Mouse (Mus musculus) limb, embryonic 15.5 days (tissue): ENCODE results near the gene Noct. TPM values are rescaled to one million over a fixed set of nuclear protein-coding genes. Genes with fewer than 3 reads are reported as not detected.
A peak's percentile ranks its signal among the peaks of the same experiment; 100 is the strongest.

Experiments
- ATAC-seq: fragments of 200-750 bp; cut with Nextera tagmentation; 2 replicates; pipeline ENCODE4 v1.8.0; 2017; ENCODE audit warnings: low read depth, moderate TSS enrichment; ENCODE audit not compliant: insufficient number of reproducible peaks, low FRiP score, low TSS enrichment
- H3K27ac ChIP-seq: fragments of 300-500 bp; sonication (generic); 2 replicates; pipeline ENCODE4 v1.5.1; 2015; ENCODE audit warnings: moderate library complexity, mild to moderate bottlenecking, inconsistent platforms
- H3K27me3 ChIP-seq: fragments of 300-500 bp; sonication (generic); 2 replicates; pipeline ENCODE4 v1.6.1; 2015; ENCODE audit warnings: inconsistent platforms
- H3K36me3 ChIP-seq: fragments of 300-500 bp; sonication (generic); 2 replicates; pipeline ENCODE4 v1.6.1; 2015; ENCODE audit warnings: inconsistent platforms
- H3K4me1 ChIP-seq: fragments of 300-500 bp; sonication (generic); 2 replicates; pipeline ENCODE4 v1.6.1; 2015; ENCODE audit warnings: inconsistent platforms
- H3K4me2 ChIP-seq: fragments of 300-500 bp; sonication (generic); 2 replicates; pipeline ENCODE4 v1.6.1; 2015; ENCODE audit warnings: mild to moderate bottlenecking, inconsistent platforms
- H3K4me3 ChIP-seq: fragments of 300-500 bp; sonication (generic); 2 replicates; pipeline ENCODE4 v1.5.1; 2015; ENCODE audit warnings: mild to moderate bottlenecking, inconsistent platforms
- H3K9ac ChIP-seq: fragments of 300-500 bp; sonication (generic); 2 replicates; pipeline ENCODE4 v1.6.1; 2015; ENCODE audit warnings: inconsistent platforms
- H3K9me3 ChIP-seq: fragments of 300-500 bp; sonication (generic); 2 replicates; pipeline ENCODE4 v1.6.1; 2016; ENCODE audit warnings: inconsistent platforms
- WGBS: fragments of 180-500 bp; shearing (Covaris S2); methylation state at CpG from one replicate; pipeline ENCODE4 v1.1.7; 2015; 5-methylcytosine and 5-hydroxymethylcytosine counted together
- polyA plus RNA-seq: library from polyadenylated mRNA; unstranded; fragments of >200 nt; fragmentation: Nextera tagmentation; extraction: Ambion mirVana; gene quantifications from 2 replicates; pipeline ENCODE4 v1.2.1, GENCODE M21; 2015

The Noct gene
- polyA plus RNA-seq, 1 experiment from 2014 or later, result 8.7 TPM

DNA sequence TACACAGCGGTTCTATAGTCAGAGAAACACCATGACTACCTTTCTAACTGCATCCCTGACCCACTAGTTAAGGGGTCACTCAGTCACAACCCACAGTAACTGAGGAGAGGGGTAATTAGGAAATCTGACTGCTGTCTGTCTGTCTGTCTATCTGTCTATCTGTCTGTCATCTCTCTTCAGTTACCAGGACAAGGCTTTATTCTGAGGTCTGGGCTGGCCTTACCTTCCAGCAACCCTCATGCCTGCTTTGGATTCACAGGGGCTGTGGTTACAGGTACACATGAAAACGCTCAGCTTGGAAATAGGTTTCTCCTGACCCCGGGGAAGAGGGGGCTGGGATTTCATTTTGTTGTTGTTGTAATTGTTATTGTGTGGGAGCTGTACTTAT lies 27.5 kb upstream of the Noct start:
- WGBS, result 73% methylated on average over 3 of the region's 3 CpGs
- Histone ChIP-seq H3K9me3 (no peaks in the 10 kb centered on the region; the same call in 1 of the 2 replicates), H3K4me1 (peaks cover 34% of the 10 kb centered on the region), H3K9ac (no peak overlapping the region), H3K4me3 (no peak overlapping the region), H3K27me3 (no peaks in the 10 kb centered on the region), H3K27ac (peak overlapping the region; percentile 67), H3K4me2 (no peak overlapping the region), H3K36me3 (no peaks in the 10 kb centered on the region)
- no peak for ATAC-seq

DNA sequence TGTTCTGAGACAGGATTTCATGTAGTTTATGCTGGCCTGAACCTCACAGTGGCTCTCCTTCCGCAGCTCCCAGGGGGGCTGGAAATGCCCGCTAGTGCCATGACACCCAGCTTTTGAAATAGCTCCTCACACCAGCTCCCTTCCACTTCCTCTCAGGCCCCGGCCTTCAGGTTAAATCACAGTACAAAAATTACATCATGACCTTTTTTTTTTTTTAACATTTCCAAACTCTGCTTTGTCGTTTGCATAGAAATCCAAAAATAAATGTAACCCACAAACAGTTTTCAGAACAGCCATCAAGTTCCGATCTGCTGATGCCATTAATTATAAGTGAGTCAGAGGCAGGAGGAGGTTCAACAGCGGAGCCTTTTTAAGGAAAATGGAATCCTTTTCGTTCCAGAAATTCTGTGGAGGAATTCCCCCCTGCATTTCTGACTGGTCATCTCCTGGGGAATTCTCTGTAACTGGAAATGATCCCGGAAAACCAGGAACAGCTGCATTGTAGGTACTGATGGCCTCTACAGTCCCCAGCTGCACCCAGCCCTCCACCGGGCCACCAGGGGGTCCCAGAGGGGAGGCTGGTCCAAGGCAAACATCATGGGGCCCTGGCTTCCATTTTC lies 27.0 kb upstream of the Noct start:
- peak overlapping the region; percentile 67 for H3K27ac ChIP-seq
- no peaks in the 10 kb centered on the region for H3K27me3 ChIP-seq
- no peak overlapping the region for H3K4me3 ChIP-seq
- WGBS, result 38% methylated on average over 9 of the region's 9 CpGs
- no peak overlapping the region for H3K4me2 ChIP-seq
- peaks cover 37% of the 10 kb centered on the region for H3K4me1 ChIP-seq
- H3K36me3 ChIP-seq, result no peaks in the 10 kb centered on the region
- no peak for ATAC-seq
- H3K9ac ChIP-seq, result no peak overlapping the region
- no peaks in the 10 kb centered on the region; the same call in 1 of the 2 replicates for H3K9me3 ChIP-seq

DNA sequence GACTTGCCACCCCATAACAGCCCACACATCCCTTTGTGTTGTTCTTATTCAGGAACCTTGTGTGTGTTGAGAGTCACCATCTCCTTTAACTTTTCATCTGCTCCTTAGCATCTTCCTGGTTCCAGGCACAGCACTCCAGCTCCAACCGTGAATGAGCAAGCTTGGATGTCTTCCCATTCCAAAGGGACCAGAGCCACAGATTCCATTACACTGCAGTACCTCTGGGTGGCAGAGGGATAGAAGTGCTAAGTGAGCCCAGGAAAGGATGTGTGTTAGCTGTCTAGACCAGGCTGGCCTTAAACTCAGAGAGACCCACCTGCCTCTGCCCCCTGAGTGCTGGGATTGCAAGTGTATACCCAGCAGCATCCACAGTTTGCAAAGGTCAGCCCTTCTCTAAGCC lies 26.0 kb upstream of the Noct start:
- H3K4me1 ChIP-seq, result peaks cover 45% of the 10 kb centered on the region
- H3K36me3 ChIP-seq, result no peaks in the 10 kb centered on the region
- no peaks in the 10 kb centered on the region; the same call in 1 of the 2 replicates for H3K9me3 ChIP-seq
- no peaks in the 10 kb centered on the region for H3K27me3 ChIP-seq
- no peak overlapping the region for H3K4me3 ChIP-seq
- H3K9ac ChIP-seq, result no peak overlapping the region
- no peak for ATAC-seq
- H3K27ac ChIP-seq, result peak overlapping the region; percentile 67; the same call in 1 of the 2 replicates
- H3K4me2 ChIP-seq, result no peak overlapping the region
- 42% methylated on average over 1 of the region's 1 CpGs for WGBS

DNA sequence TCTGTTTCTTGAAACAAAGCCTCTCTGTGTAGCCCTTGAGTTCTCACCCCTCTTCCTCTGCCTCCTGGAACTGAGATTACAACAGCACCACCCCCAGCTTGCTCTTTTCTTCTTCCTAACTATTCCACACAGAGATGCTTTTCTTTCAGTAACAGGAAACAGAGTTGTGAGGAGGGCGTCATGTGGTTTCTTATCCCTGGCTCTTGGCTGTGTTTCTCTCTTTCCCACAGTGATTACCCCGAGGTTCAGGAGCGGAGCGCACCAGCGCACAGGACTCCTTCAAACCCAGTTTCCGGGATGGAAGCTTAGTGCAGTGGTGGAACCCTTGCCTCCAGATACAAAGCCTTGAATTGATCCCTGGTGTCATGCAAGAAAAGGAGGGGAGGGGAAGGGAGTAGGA lies 25.1 kb upstream of the Noct start:
- no peaks in the 10 kb centered on the region for H3K27me3 ChIP-seq
- H3K4me3 ChIP-seq, result no peak overlapping the region
- 77% methylated on average over 6 of the region's 6 CpGs for WGBS
- no peaks in the 10 kb centered on the region; the same call in 1 of the 2 replicates for H3K9me3 ChIP-seq
- H3K4me2 ChIP-seq, result no peak overlapping the region
- no peak for ATAC-seq
- H3K9ac ChIP-seq, result no peak overlapping the region
- no peak overlapping the region for H3K27ac ChIP-seq
- peaks cover 44% of the 10 kb centered on the region for H3K4me1 ChIP-seq
- H3K36me3 ChIP-seq, result no peaks in the 10 kb centered on the region

DNA sequence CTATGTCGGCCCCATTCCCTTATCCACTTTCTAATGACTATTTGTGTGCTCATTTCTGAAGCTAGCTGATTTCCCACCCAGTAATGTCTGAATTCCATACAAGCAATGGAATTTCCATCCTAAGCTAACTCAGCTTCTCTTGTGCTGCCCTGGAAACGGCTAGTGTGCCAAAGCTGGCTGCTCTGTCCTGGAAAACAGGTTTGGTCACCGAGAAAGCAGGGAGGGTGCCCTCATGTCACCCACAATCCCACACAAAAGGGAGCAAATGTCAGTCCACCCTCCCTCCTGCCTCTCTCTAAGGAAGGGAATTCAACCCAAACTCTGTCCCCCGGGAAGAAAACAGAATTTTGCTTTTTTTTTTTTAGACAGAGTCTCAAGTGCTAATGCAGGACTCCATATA lies 23.9 kb upstream of the Noct start:
- H3K9me3 ChIP-seq, result no peaks in the 10 kb centered on the region; the same call in 1 of the 2 replicates
- H3K9ac ChIP-seq, result no peak overlapping the region
- no peak overlapping the region for H3K27ac ChIP-seq
- no peak overlapping the region for H3K4me2 ChIP-seq
- H3K4me3 ChIP-seq, result no peak overlapping the region
- H3K36me3 ChIP-seq, result no peaks in the 10 kb centered on the region
- H3K27me3 ChIP-seq, result no peaks in the 10 kb centered on the region
- 78% methylated on average over 4 of the region's 4 CpGs for WGBS
- peaks cover 41% of the 10 kb centered on the region for H3K4me1 ChIP-seq
- no peak for ATAC-seq

DNA sequence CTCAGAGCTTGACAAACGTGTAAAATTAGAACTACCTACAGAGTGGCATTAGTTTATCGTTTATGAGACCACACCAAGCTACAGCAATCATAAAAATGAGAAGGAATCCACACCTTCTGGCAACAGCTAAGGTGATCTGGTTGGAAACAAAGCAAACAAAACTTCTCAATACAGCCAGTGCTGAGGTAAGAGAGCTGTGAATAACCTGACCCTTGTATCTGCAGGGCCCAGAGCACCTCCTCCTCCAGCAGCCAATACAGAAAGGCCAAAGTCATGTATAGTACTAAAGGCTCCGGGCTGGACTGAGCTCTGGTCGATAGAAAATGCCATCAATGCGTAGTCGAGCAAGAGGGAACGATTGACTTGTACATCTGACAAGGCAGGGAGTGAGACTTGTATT lies 23.4 kb upstream of the Noct start:
- peak overlapping the region; percentile 69; the same call in 1 of the 2 replicates for H3K27ac ChIP-seq
- WGBS, result 78% methylated on average over 7 of the region's 7 CpGs
- H3K4me1 ChIP-seq, result peaks cover 36% of the 10 kb centered on the region
- no peak for ATAC-seq
- no peak overlapping the region for H3K4me2 ChIP-seq
- no peaks in the 10 kb centered on the region; the same call in 1 of the 2 replicates for H3K9me3 ChIP-seq
- no peak overlapping the region for H3K9ac ChIP-seq
- H3K36me3 ChIP-seq, result no peaks in the 10 kb centered on the region
- H3K27me3 ChIP-seq, result no peaks in the 10 kb centered on the region
- no peak overlapping the region for H3K4me3 ChIP-seq

DNA sequence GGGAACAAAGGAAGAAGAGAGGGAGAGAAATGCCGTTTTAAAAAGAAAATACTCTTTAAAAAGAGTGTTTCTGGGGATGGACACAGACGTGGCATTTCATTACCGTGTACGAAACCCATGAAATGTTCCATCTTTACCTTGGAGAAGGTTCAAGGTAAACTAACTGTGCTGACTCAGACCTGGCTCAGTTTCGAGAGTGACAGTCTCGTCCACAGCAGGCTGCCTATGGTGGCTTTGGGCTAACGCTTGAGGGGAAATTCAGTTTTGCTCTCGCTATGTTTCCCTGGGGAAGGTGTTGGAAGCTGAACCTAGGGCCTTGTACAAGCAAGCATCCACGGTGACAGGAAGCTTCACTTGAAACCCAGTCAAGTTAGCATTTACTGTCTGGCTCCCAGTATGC lies 22.3 kb upstream of the Noct start:
- H3K27ac ChIP-seq, result peak overlapping the region; percentile 69; the same call in 1 of the 2 replicates
- H3K4me2 ChIP-seq, result no peak overlapping the region; the same call in 1 of the 2 replicates
- no peaks in the 10 kb centered on the region for H3K36me3 ChIP-seq
- H3K9ac ChIP-seq, result no peak overlapping the region
- WGBS, result 58% methylated on average over 9 of the region's 9 CpGs
- no peaks in the 10 kb centered on the region; the same call in 1 of the 2 replicates for H3K9me3 ChIP-seq
- H3K27me3 ChIP-seq, result no peaks in the 10 kb centered on the region
- 0 out of 2 replicates have a peak, but pooled peaks have one; percentile 33 for ATAC-seq
- peaks cover 27% of the 10 kb centered on the region for H3K4me1 ChIP-seq
- no peak overlapping the region for H3K4me3 ChIP-seq

DNA sequence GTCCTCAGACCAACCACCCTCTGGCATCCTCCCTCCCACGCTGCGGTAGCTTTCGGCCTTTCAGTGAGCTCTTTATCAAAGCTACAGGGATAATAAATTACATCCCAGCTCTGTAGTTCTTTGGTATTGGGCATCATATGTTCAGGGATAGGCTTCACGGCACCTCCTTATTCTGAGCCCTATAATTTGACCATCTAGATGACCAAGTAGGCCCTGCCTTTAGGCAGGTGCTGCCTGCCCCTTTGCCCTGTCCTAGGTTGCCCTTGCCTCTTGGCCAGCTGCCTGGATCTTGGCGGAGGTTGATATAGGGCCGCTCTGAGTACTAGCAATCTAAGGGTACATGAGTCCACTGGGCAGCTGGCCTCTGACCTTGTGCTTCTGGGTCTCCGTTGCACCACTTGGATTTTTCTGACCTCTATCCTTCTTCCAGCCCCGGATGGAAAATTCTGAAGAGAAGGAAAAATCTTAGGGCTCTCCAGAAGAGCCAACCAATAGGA lies 21.7 kb upstream of the Noct start:
- no peaks in the 10 kb centered on the region; the same call in 1 of the 2 replicates for H3K9me3 ChIP-seq
- no peak overlapping the region for H3K9ac ChIP-seq
- H3K4me2 ChIP-seq, result no peak overlapping the region
- H3K4me3 ChIP-seq, result no peak overlapping the region
- peaks cover 22% of the 10 kb centered on the region for H3K4me1 ChIP-seq
- no peaks in the 10 kb centered on the region for H3K27me3 ChIP-seq
- ATAC-seq, result 0 out of 2 replicates have a peak, but pooled peaks have one; percentile 59
- H3K27ac ChIP-seq, result 0 out of 2 replicates have a peak overlapping the region, but pooled peaks have one; percentile 27
- no peaks in the 10 kb centered on the region for H3K36me3 ChIP-seq
- 83% methylated on average over 8 of the region's 8 CpGs for WGBS

DNA sequence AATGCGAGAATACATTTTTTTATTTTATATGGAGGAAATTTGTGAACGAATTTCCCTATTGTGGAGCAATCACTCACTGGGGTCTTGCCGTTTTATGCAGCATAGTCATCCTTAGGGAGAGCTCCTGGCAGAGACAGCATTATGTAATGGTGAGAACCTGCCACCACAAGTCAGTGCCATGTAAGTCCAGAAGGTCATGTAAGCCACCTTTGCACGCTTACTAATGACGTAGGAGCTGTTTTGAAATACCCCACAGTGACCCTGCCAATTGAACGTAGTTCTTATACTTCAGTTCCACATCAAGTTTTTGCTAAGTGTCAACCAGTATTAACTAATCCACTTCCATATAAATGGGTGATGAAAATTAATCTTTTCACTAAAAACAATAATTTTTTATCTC lies 20.3 kb upstream of the Noct start:
- Histone ChIP-seq H3K27me3 (no peaks in the 10 kb centered on the region), H3K9me3 (no peaks in the 10 kb centered on the region; the same call in 1 of the 2 replicates), H3K4me3 (no peak overlapping the region), H3K36me3 (no peaks in the 10 kb centered on the region), H3K27ac (no peak overlapping the region), H3K4me2 (no peak overlapping the region), H3K4me1 (peaks cover 17% of the 10 kb centered on the region), H3K9ac (no peak overlapping the region)
- no peak for ATAC-seq
- 77% methylated on average over 6 of the region's 6 CpGs for WGBS

DNA sequence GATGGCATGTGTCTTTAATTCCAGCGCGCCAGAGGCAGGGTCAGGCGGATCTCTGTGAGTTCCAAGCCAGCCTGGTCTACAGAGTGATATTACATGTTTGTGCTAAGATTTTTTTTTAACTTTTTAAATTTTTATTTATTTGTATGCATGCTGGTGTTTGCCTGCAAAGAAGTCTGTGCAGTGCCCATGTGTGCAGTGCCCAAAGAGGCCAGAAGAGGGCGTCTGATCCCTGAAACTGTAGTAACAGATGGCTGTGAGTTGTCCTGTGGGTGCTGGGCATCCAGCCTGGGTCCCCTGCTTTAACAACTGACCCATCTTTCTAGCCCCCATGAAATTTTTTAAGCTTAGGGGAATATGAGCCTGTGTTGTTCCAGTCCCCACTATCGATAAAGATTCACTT lies 19.8 kb upstream of the Noct start:
- no peak overlapping the region for H3K27ac ChIP-seq
- H3K4me3 ChIP-seq, result no peak overlapping the region
- no peak overlapping the region for H3K4me2 ChIP-seq
- no peaks in the 10 kb centered on the region; the same call in 1 of the 2 replicates for H3K9me3 ChIP-seq
- no peak for ATAC-seq
- H3K4me1 ChIP-seq, result peaks cover 17% of the 10 kb centered on the region
- H3K36me3 ChIP-seq, result no peaks in the 10 kb centered on the region
- no peak overlapping the region for H3K9ac ChIP-seq
- WGBS, result 88% methylated on average over 5 of the region's 5 CpGs
- H3K27me3 ChIP-seq, result no peaks in the 10 kb centered on the region

DNA sequence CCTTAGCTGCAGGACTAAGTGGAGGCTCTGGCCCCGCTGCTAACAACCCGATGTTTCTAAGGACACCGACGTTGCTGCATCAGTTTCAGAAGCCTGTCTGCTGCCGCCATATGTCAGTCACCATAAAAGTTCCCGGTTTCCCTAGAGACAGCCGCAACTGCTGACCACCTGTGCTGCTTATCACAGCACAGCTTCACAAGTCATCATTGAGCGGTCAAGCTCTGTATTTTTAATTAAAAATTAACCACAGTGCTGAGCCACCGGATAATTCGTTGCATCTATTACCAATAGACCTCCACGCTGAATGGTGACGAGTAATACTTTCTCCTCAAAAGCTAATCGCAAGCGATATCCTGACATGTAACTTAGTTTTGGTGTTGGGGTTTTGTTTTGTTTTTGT lies 19.4 kb upstream of the Noct start:
- Histone ChIP-seq H3K4me1 (peaks cover 17% of the 10 kb centered on the region), H3K4me2 (no peak overlapping the region), H3K27me3 (no peaks in the 10 kb centered on the region), H3K4me3 (no peak overlapping the region), H3K9ac (no peak overlapping the region), H3K36me3 (no peaks in the 10 kb centered on the region), H3K9me3 (no peaks in the 10 kb centered on the region; the same call in 1 of the 2 replicates), H3K27ac (no peak overlapping the region)
- no peak for ATAC-seq
- 88% methylated on average over 14 of the region's 14 CpGs for WGBS

DNA sequence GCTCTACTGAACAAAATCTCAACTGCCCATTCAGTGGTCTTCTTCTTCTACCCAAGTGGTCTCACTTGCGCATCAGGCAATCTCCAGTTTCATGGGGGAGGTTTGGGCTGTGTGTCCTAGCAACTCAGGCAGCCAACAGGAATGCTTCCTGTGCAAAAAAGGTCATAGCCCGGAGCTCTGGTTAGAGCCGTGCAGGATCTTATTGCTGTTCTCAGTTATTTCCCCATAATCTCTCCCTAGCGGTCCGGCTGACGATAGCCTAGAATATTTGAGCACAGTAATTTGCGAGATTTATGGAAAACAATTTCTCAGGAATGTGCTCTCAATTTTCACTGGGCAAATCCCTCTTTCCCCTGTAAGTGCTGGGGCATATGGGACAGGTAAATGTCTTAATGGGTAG lies 17.7 kb upstream of the Noct start:
- peaks cover 14% of the 10 kb centered on the region; the same call in 1 of the 2 replicates for H3K4me1 ChIP-seq
- no peak overlapping the region for H3K9ac ChIP-seq
- H3K36me3 ChIP-seq, result no peaks in the 10 kb centered on the region
- H3K4me3 ChIP-seq, result no peak overlapping the region
- H3K27ac ChIP-seq, result no peak overlapping the region
- H3K9me3 ChIP-seq, result no peaks in the 10 kb centered on the region
- WGBS, result 27% methylated on average over 7 of the region's 7 CpGs
- H3K4me2 ChIP-seq, result no peak overlapping the region
- no peaks in the 10 kb centered on the region for H3K27me3 ChIP-seq
- no peak for ATAC-seq
